Mouse (Mus musculus): ENCODE data around the gene Tmem165.

DNA sequence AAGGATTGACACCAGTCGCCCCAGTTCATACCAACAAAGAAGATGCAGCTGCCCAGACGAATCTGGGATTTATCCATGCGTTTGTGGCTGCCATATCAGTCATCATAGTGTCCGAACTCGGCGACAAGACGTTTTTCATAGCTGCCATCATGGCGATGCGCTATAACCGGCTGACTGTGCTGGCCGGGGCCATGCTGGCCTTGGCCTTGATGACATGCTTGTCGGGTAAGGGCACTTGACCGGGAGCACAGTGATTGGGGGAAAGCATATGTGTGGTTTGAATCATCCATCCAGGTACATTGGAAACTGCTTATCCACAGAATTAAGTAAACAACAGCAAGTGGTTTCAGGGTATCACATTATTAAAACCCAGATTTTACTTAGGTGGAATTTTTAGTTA lies 15.7 kb downstream of the Tmem165 start:
- TF ChIP-seq CTCF (IDR thresholded peaks at IDR 0.05; ENCODE audit: insufficient read depth, low read depth, low read length) (no peak), POLR2A (IDR thresholded peaks at IDR 0.05; ENCODE audit: insufficient read depth, low read depth, low read length) (no peak)
